ENCODE assay signal across 10 mouse cellular contexts in genomic region chr11:18885729-18886325, GRCm38 (mm10).
DNase-seq lines count a peak whose midpoint lies in the region; ATAC-seq and TF ChIP-seq lines count a peak whose summit lies in the region.
"Had no signal": no experiment of that assay in that cellular context is flagged by ENCODE, and none has a peak within 500 bp of the region (broad histone marks: within the 10 kb centered on the region; RNA-seq: fewer than 3 reads in every experiment).

No protein-coding gene starts in this region.

- peak overlapping the region; percentile 32 for H3K4me3 ChIP-seq in midbrain, embryonic 10.5 days
- H3K4me3 ChIP-seq in midbrain, embryonic 16.5 days (ENCODE audit: low read depth, low read length), result no peak overlapping the region
- no peak overlapping the region for H3K4me3 ChIP-seq in hindbrain, embryonic 12.5 days
- H3K4me3 ChIP-seq in liver, embryonic 12.5 days, result no peak overlapping the region
- H3K4me3 ChIP-seq in left cerebral cortex, adult 2 months, result no peak overlapping the region

- peak; percentile 56 for DNase-seq in midbrain, embryonic 10.5 days (ENCODE audit: low spot score)
- DNase-seq in yolk sac, embryonic 10.5 days (ENCODE audit: low spot score), result peak; percentile 84
- DNase-seq in left cerebral cortex, adult 2 months (ENCODE audit: extremely low spot score in 1 of 2, low spot score in 2 of 2), result no peak
- no peak for DNase-seq in left cerebral cortex, adult 18-20 months (ENCODE audit: low spot score in 2 of 2)
- DNase-seq in cerebellum, adult 11 months, result no peak
- DNase-seq: cerebellum, postnatal 36 days; layer of hippocampus, adult 9-11 months had no signal

- H3K9me3 ChIP-seq in midbrain, embryonic 10.5 days (replicated peaks), result no peaks in the 10 kb centered on the region
- H3K9me3 ChIP-seq in midbrain, embryonic 16.5 days (replicated peaks; ENCODE audit: control insufficient read depth, low read length, poor library complexity, severe bottlenecking), result no peaks in the 10 kb centered on the region
- H3K9me3 ChIP-seq in hindbrain, embryonic 12.5 days (replicated peaks), result no peaks in the 10 kb centered on the region
- no peaks in the 10 kb centered on the region for H3K9me3 ChIP-seq in liver, embryonic 12.5 days (replicated peaks)

- H3K4me2 ChIP-seq in midbrain, embryonic 16.5 days (ENCODE audit: low read length), result no peak overlapping the region
- peak overlapping the region; percentile 19 for H3K4me2 ChIP-seq in hindbrain, embryonic 12.5 days (replicated peaks)
- peak overlapping the region; percentile 29; the same call in 1 of the 2 replicates for H3K4me2 ChIP-seq in liver, embryonic 12.5 days

- intact Hi-C loops in left cerebral cortex, adult 2 months (cut with DNase I), result no loop called here

- peaks cover 4% of the 10 kb centered on the region; the same call in 1 of the 2 replicates for H3K36me3 ChIP-seq in midbrain, embryonic 10.5 days
- no peaks in the 10 kb centered on the region for H3K36me3 ChIP-seq in midbrain, embryonic 16.5 days (ENCODE audit: control insufficient read depth, insufficient read depth, low read length)
- 0 out of 2 replicates have a peak, but pooled peaks cover 4% of the 10 kb centered on the region for H3K36me3 ChIP-seq in hindbrain, embryonic 12.5 days
- peaks cover 3% of the 10 kb centered on the region; the same call in 1 of the 2 replicates for H3K36me3 ChIP-seq in liver, embryonic 12.5 days

- TF ChIP-seq CTCF in left cerebral cortex, adult 2 months (IDR thresholded peaks at IDR 0.05), result no peak

- H3K9ac ChIP-seq in midbrain, embryonic 16.5 days (ENCODE audit: low read depth, low read length), result no peak overlapping the region
- H3K9ac ChIP-seq in hindbrain, embryonic 12.5 days, result no peak overlapping the region
- no peak overlapping the region for H3K9ac ChIP-seq in liver, embryonic 12.5 days

- peaks cover 49% of the 10 kb centered on the region for H3K27me3 ChIP-seq in midbrain, embryonic 10.5 days (ENCODE audit: low read depth, poor library complexity, severe bottlenecking)
- H3K27me3 ChIP-seq in midbrain, embryonic 16.5 days (ENCODE audit: control insufficient read depth, insufficient read depth, low read depth, low read length), result no peaks in the 10 kb centered on the region
- no peaks in the 10 kb centered on the region for H3K27me3 ChIP-seq in hindbrain, embryonic 12.5 days
- no peaks in the 10 kb centered on the region for H3K27me3 ChIP-seq in liver, embryonic 12.5 days (replicated peaks)

- ATAC-seq in midbrain, embryonic 16.5 days, result no peak
- ATAC-seq in hindbrain, embryonic 12.5 days (ENCODE audit: low FRiP score), result 0 out of 2 replicates have a peak, but pooled peaks have one; percentile 7
- ATAC-seq in liver, embryonic 12.5 days, result no peak

- peak overlapping the region; percentile 64 for H3K27ac ChIP-seq in midbrain, embryonic 10.5 days (replicated peaks)
- no peak overlapping the region for H3K27ac ChIP-seq in midbrain, embryonic 16.5 days (ENCODE audit: low read length)
- peak overlapping the region; percentile 93 for H3K27ac ChIP-seq in hindbrain, embryonic 12.5 days
- H3K27ac ChIP-seq in liver, embryonic 12.5 days, result peak overlapping the region; percentile 67; the same call in 1 of the 2 replicates
- no peak overlapping the region for H3K27ac ChIP-seq in left cerebral cortex, adult 2 months

- peaks cover 85% of the 10 kb centered on the region for H3K4me1 ChIP-seq in midbrain, embryonic 10.5 days
- peaks cover 11% of the 10 kb centered on the region for H3K4me1 ChIP-seq in midbrain, embryonic 16.5 days (ENCODE audit: control insufficient read depth, insufficient read depth, low read length)
- peaks cover 48% of the 10 kb centered on the region for H3K4me1 ChIP-seq in hindbrain, embryonic 12.5 days
- H3K4me1 ChIP-seq in liver, embryonic 12.5 days, result peaks cover 17% of the 10 kb centered on the region

- WGBS in midbrain, embryonic 10.5 days, result 9% methylated on average over 9 of the region's 9 CpGs
- WGBS in midbrain, embryonic 16.5 days, result 23% methylated on average over 9 of the region's 9 CpGs
- WGBS in hindbrain, embryonic 12.5 days, result 5% methylated on average over 9 of the region's 9 CpGs
- WGBS in liver, embryonic 12.5 days (ENCODE audit: insufficient replicate concordance), result 43% methylated on average over 9 of the region's 9 CpGs

Comparison
In these comparisons a context has a peak if more than half of its experiments do, and no peak if none do; other contexts are left out.
1. H3K27ac ChIP-seq: peak in midbrain, embryonic 10.5 days (single experiment), hindbrain, embryonic 12.5 days (single experiment) and liver, embryonic 12.5 days (single experiment); none in midbrain, embryonic 16.5 days (single experiment) and left cerebral cortex, adult 2 months (single experiment).
2. DNase-seq: peak in midbrain, embryonic 10.5 days (single experiment) and yolk sac, embryonic 10.5 days (single experiment); none in left cerebral cortex, adult 2 months (0 of 2), left cerebral cortex, adult 18-20 months (0 of 2) and cerebellum, adult 11 months (single experiment).